Mouse (Mus musculus): ENCODE results near the gene Cyp2u1. TPM values are rescaled to one million over a fixed set of nuclear protein-coding genes. Genes with fewer than 3 reads are reported as not detected.

Gene Cyp2u1
- polyA plus RNA-seq, 1 experiment from 2014 or later: 2.3 TPM

DNA sequence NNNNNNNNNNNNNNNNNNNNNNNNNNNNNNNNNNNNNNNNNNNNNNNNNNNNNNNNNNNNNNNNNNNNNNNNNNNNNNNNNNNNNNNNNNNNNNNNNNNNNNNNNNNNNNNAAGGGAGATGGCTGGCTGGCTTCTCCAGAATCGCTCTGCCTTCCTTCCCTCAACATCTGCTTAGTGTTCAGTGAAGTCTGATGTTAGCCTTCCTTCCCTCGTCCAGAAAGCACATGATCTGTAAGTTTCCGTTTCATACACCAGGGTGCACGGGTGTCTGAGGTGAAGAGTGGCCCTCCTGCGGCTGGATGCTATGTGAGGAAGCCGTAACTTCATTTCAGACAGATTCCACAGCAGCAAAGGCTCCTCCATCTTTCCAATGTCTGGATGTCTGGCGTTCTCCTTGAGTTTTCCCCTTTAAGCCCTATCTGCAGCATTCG, 32.1 kb upstream of the Cyp2u1 start:
- no peaks in the 10 kb centered on the region for H3K27me3 ChIP-seq
- no peaks in the 10 kb centered on the region for H3K9me3 ChIP-seq
- no peak overlapping the region for H3K9ac ChIP-seq
- no peak overlapping the region for H3K4me3 ChIP-seq
- H3K36me3 ChIP-seq: no peaks in the 10 kb centered on the region
- ATAC-seq (ENCODE audit: insufficient number of reproducible peaks, insufficient read depth, low FRiP score, low TSS enrichment): no peak
- peaks cover 21% of the 10 kb centered on the region for H3K4me1 ChIP-seq
- no peak overlapping the region for H3K27ac ChIP-seq
- H3K4me2 ChIP-seq (replicated peaks): peak overlapping the region; percentile 40
- WGBS: 51% methylated on average over 8 of the region's 8 CpGs

DNA sequence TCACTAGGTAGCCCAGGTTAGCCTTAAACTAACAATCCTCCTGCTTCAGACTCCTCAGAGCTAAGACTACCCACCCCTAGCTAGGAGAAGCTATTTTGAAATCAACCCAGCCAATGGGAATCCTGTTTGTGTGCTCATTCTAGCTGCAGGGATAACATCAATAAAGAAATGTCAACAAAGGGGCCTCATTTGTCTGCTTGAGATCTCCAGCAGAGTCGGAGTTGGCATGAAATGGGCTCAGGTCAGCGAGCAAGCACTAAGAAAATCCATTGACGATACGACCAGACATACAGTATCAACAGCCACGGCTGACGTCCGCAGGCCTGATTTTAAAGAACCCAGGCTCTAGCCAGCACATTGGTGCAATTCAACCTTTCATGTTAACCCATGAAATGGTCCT, 24.2 kb upstream of the Cyp2u1 start:
- no peak overlapping the region for H3K9ac ChIP-seq
- H3K9me3 ChIP-seq: no peaks in the 10 kb centered on the region
- H3K36me3 ChIP-seq: no peaks in the 10 kb centered on the region
- H3K4me1 ChIP-seq: no peaks in the 10 kb centered on the region
- no peak overlapping the region for H3K4me3 ChIP-seq
- no peak overlapping the region for H3K27ac ChIP-seq
- no peak overlapping the region for H3K4me2 ChIP-seq (replicated peaks)
- no peak for ATAC-seq (ENCODE audit: insufficient number of reproducible peaks, insufficient read depth, low FRiP score, low TSS enrichment)
- WGBS: 78% methylated on average over 7 of the region's 7 CpGs
- no peaks in the 10 kb centered on the region for H3K27me3 ChIP-seq

DNA sequence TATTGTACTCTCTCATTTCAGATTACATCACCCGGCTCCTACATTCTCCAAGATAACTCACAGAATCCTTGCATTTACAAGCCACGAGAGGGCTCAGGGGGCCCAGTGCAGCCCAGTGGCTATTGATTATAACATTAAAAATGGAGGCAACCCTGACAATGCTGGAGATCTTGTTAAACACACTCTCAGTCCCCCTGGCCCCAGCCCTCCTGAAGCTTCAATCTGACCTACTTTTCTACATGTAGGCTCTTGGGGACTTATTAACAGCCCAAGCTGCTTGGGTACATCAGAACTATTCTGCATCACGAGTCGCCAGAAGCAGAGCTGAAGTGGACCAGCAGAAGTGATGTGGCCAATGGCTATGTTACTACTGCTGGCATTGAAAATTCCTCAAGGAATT, 23.6 kb upstream of the Cyp2u1 start:
- H3K9me3 ChIP-seq: no peaks in the 10 kb centered on the region
- no peaks in the 10 kb centered on the region for H3K27me3 ChIP-seq
- H3K4me1 ChIP-seq: no peaks in the 10 kb centered on the region
- H3K4me2 ChIP-seq (replicated peaks): no peak overlapping the region
- H3K27ac ChIP-seq: no peak overlapping the region
- H3K36me3 ChIP-seq: no peaks in the 10 kb centered on the region
- ATAC-seq (ENCODE audit: insufficient number of reproducible peaks, insufficient read depth, low FRiP score, low TSS enrichment): no peak
- no peak overlapping the region for H3K9ac ChIP-seq
- WGBS: 82% methylated on average over 4 of the region's 4 CpGs
- H3K4me3 ChIP-seq: no peak overlapping the region

DNA sequence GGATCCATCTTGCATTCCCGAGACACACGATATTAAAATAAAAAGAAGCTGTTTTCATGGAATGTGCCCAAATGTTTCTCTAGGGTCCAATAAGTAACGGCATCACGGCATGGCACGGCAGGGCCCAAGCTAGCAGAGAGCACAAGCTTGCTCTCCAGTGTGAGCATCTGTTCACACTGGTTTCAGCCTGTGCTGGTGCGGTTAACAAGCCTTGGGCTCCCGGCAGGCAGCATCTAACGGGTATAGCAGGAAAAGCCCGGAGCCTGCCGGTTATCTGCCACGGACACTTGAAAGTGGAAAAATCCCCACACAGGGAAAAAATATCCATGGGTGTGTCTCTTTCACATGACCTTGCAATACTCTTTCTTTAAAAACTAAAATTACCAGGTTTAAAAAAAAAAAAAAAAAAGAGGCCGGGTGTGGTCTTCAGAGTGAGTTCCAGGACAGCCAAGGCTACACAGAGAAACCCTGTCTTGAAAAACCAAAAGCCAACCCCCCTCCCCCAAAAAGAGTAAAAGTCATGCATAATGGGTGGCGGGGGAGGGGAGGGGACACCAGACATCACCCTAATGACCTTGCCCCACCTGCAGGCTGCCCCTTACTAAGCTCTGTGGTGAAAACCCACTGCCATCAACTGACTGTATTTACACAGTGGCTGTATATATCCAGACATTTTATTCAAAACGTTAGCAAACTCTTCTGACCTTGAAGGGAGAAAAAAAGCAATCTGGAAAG, 19.2 kb upstream of the Cyp2u1 start:
- ATAC-seq (ENCODE audit: insufficient number of reproducible peaks, insufficient read depth, low FRiP score, low TSS enrichment): no peak
- H3K4me2 ChIP-seq (replicated peaks): no peak overlapping the region
- H3K9ac ChIP-seq: no peak overlapping the region
- WGBS: 70% methylated on average over 14 of the region's 14 CpGs
- no peaks in the 10 kb centered on the region for H3K9me3 ChIP-seq
- H3K27ac ChIP-seq: no peak overlapping the region
- no peak overlapping the region for H3K4me3 ChIP-seq
- peaks cover 6% of the 10 kb centered on the region; the same call in 1 of the 2 replicates for H3K4me1 ChIP-seq
- no peaks in the 10 kb centered on the region for H3K27me3 ChIP-seq
- H3K36me3 ChIP-seq: no peaks in the 10 kb centered on the region

DNA sequence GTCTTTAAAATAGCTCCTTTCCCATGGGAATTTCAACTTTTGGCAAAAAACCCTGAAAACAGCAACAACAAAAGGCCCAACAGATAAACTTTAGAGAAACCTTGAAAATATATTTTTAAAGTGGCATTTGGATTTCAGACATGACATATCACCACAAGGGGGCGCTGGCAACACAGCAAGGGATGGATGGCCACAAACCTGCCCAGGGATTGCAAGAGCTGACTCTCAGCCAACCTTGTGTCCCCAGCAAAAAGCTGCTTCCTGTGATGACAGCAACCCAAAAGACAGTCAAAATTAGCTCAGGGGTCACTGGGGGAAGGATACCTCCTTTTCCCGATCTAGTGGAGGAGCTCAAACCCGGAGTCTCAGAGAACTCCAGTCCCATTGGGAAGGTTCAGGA, 17.2 kb upstream of the Cyp2u1 start:
- H3K27ac ChIP-seq: no peak overlapping the region
- H3K36me3 ChIP-seq: no peaks in the 10 kb centered on the region
- no peak for ATAC-seq (ENCODE audit: insufficient number of reproducible peaks, insufficient read depth, low FRiP score, low TSS enrichment)
- no peak overlapping the region for H3K4me3 ChIP-seq
- peaks cover 6% of the 10 kb centered on the region; the same call in 1 of the 2 replicates for H3K4me1 ChIP-seq
- H3K4me2 ChIP-seq (replicated peaks): no peak overlapping the region
- H3K9me3 ChIP-seq: no peaks in the 10 kb centered on the region
- H3K27me3 ChIP-seq: no peaks in the 10 kb centered on the region
- no peak overlapping the region for H3K9ac ChIP-seq
- WGBS: 3% methylated on average over 3 of the region's 3 CpGs

DNA sequence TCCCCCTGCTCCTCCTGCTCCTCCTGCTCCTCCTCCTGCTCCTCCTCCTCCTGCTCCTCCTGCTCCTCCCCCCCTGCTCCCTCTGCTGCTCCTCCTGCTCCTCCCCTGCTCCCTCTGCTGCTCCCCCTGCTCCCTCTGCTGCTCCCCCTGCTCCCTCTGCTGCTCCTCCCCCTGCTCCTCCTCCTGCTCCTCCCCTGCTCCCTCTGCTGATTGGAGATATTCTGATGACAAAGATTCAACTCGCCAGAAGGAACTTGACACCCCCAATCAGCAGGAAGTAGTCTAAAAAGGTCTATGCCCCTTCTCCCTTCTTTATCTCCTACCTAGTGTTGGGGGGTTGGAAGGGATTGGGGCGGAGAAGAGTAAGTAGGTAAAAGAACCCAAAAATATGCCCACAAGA, 15.2 kb upstream of the Cyp2u1 start:
- no peak overlapping the region for H3K4me3 ChIP-seq
- H3K4me1 ChIP-seq: peaks cover 6% of the 10 kb centered on the region; the same call in 1 of the 2 replicates
- H3K9me3 ChIP-seq: no peaks in the 10 kb centered on the region
- H3K4me2 ChIP-seq (replicated peaks): no peak overlapping the region
- 56% methylated on average over 2 of the region's 2 CpGs for WGBS
- ATAC-seq (ENCODE audit: insufficient number of reproducible peaks, insufficient read depth, low FRiP score, low TSS enrichment): no peak
- H3K9ac ChIP-seq: no peak overlapping the region
- no peaks in the 10 kb centered on the region for H3K27me3 ChIP-seq
- H3K36me3 ChIP-seq: no peaks in the 10 kb centered on the region
- no peak overlapping the region for H3K27ac ChIP-seq

DNA sequence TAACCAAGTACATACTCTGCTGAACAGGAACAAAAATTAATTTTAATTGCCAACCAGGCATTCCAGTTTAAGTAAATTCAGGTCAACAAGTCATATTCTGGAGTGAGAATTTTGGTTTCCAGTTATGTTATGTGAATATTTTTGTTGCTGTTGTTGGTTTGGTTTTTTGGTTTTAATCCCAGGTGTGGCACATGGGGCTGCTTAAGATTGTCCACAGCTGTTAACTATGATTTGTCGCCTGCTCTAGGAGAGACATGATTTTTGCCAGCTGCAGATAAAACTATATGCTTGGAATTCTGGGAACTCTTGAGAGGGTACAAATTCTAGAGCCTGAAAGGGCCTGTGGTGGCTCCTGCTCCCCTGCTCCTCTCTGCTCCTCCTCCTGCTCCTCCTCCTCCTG, 14.1 kb upstream of the Cyp2u1 start:
- WGBS: 72% methylated on average over 1 of the region's 1 CpGs
- Histone ChIP-seq H3K4me3 (no peak overlapping the region), H3K9ac (no peak overlapping the region), H3K36me3 (no peaks in the 10 kb centered on the region), H3K4me1 (peaks cover 6% of the 10 kb centered on the region; the same call in 1 of the 2 replicates), H3K27me3 (no peaks in the 10 kb centered on the region), H3K9me3 (no peaks in the 10 kb centered on the region), H3K27ac (no peak overlapping the region), H3K4me2 (replicated peaks) (no peak overlapping the region)
- no peak for ATAC-seq (ENCODE audit: insufficient number of reproducible peaks, insufficient read depth, low FRiP score, low TSS enrichment)

DNA sequence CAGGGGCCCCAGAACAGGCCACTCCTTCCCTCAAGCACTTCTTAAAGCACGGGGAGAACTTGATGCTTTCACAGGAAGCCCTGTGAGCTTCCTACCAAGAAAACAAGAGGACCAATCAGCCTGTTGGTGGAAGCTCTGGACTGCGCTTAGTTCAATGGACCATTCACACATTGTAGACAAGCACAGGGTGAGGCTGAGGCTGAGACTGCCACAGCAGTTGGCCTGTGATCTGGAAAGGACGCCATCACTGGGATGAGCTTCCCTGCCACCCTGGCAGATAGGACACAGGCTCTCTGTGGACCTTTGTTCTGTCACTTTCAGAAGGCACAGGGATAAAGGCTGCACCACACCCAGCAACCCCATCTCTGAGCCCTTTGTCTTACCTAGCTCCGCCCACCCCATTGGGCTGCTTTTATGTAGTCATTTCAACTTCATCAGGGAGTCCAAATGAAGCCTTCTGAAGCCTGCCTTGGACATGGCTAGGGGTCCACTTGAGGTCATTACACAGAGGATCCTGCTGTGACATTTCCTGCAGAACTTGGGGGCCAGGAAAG, 13.0 kb upstream of the Cyp2u1 start:
- Histone ChIP-seq H3K4me3 (no peak overlapping the region), H3K36me3 (no peaks in the 10 kb centered on the region), H3K9ac (no peak overlapping the region), H3K27ac (no peak overlapping the region), H3K4me1 (peaks cover 6% of the 10 kb centered on the region; the same call in 1 of the 2 replicates), H3K4me2 (replicated peaks) (no peak overlapping the region), H3K27me3 (no peaks in the 10 kb centered on the region), H3K9me3 (no peaks in the 10 kb centered on the region)
- no peak for ATAC-seq (ENCODE audit: insufficient number of reproducible peaks, insufficient read depth, low FRiP score, low TSS enrichment)
- 56% methylated on average over 4 of the region's 4 CpGs for WGBS

DNA sequence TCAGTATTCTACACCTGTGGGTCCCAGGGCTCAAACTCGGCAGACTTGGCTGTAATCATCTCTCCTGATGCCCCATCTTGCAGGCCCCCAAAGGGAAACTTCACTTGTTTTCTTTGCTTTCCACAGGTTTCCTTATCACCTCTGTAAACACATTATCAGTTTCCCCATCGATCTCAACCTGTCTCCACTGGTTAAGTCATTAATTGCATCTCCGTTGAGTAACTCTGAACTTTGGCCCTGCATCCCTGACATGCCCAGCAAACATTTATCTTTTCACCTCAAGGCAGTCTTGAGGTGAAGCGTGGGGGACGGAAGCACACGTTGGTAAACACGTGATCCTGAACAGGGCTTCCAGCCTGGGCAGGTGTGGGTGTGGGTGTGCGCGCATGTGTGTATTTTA, 9.3 kb upstream of the Cyp2u1 start:
- no peaks in the 10 kb centered on the region for H3K27me3 ChIP-seq
- no peaks in the 10 kb centered on the region for H3K36me3 ChIP-seq
- no peak overlapping the region for H3K4me2 ChIP-seq (replicated peaks)
- H3K4me1 ChIP-seq: no peaks in the 10 kb centered on the region
- no peak overlapping the region for H3K9ac ChIP-seq
- H3K9me3 ChIP-seq: peaks cover 7% of the 10 kb centered on the region
- no peak overlapping the region for H3K27ac ChIP-seq
- ATAC-seq (ENCODE audit: insufficient number of reproducible peaks, insufficient read depth, low FRiP score, low TSS enrichment): no peak
- H3K4me3 ChIP-seq: no peak overlapping the region
- WGBS: 84% methylated on average over 9 of the region's 9 CpGs

DNA sequence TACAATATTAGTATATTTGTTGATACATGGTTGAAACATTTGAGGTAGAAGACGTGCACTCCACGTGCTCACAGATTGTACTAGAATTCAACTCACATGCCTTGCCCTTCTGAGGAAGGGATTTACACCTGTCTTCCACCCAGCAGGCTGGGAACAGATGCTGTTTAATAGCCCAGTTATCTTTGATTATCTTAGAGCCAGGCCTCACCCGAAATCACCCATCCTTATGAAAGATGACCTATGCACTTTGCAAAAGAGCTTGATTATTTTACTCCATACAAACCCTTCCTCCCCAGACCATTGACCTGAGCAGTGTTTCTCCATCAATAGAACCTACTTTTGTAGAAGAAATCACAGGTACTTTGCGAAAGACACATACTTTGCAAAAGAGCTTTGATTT, 7.5 kb upstream of the Cyp2u1 start:
- Histone ChIP-seq H3K9ac (no peak overlapping the region), H3K4me1 (no peaks in the 10 kb centered on the region), H3K36me3 (no peaks in the 10 kb centered on the region), H3K4me3 (no peak overlapping the region), H3K27me3 (no peaks in the 10 kb centered on the region), H3K27ac (no peak overlapping the region), H3K4me2 (replicated peaks) (no peak overlapping the region), H3K9me3 (peaks cover 7% of the 10 kb centered on the region)
- 86% methylated on average over 4 of the region's 4 CpGs for WGBS
- no peak for ATAC-seq (ENCODE audit: insufficient number of reproducible peaks, insufficient read depth, low FRiP score, low TSS enrichment)

DNA sequence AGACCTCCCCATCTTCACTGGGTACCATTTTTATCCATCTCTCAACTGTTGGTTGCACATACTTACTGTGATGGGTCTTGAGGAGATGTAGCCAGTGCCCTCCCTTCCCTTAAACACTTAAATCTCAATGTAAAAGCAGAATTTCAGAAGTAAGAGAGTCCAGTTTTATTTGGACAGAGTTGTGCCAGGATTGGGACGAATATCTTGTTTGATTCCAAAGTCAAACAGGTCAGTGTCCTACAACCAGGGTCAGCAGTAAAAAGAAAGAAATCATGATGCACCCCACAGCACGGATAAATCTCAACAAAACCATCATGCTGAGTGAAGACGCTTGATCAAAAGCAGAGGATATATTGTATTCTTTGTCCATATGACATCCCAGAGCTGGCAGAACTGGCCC, 4.8 kb upstream of the Cyp2u1 start:
- 85% methylated on average over 3 of the region's 3 CpGs for WGBS
- Histone ChIP-seq H3K36me3 (no peaks in the 10 kb centered on the region), H3K9me3 (peaks cover 7% of the 10 kb centered on the region), H3K4me1 (no peaks in the 10 kb centered on the region), H3K27me3 (no peaks in the 10 kb centered on the region), H3K4me2 (replicated peaks) (no peak overlapping the region), H3K27ac (no peak overlapping the region), H3K4me3 (no peak overlapping the region), H3K9ac (no peak overlapping the region)
- no peak for ATAC-seq (ENCODE audit: insufficient number of reproducible peaks, insufficient read depth, low FRiP score, low TSS enrichment)

DNA sequence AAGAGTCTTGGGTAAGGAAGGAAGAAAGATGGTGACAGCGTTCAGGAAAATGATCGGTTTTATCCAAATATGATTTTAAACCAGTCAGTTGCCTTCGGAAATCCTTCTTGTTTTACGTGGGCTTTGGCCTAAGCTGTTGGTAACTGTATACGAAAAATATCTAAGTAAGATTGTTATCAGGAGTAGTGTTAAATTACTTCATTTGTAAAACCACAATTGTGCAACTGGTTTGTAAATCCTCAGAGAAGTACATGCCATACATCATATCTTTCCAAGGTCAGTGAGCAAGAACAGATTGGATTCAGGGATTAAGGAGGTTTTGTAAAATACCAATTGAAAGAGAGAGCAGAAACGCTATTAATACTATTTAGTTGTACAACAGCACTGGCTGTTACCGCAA, 3.2 kb upstream of the Cyp2u1 start:
- no peak overlapping the region for H3K9ac ChIP-seq
- H3K27me3 ChIP-seq: no peaks in the 10 kb centered on the region
- H3K27ac ChIP-seq: no peak overlapping the region
- peaks cover 7% of the 10 kb centered on the region for H3K9me3 ChIP-seq
- no peak overlapping the region for H3K4me3 ChIP-seq
- H3K4me1 ChIP-seq: no peaks in the 10 kb centered on the region
- 81% methylated on average over 7 of the region's 7 CpGs for WGBS
- no peaks in the 10 kb centered on the region for H3K36me3 ChIP-seq
- no peak overlapping the region for H3K4me2 ChIP-seq (replicated peaks)
- no peak for ATAC-seq (ENCODE audit: insufficient number of reproducible peaks, insufficient read depth, low FRiP score, low TSS enrichment)

Data from embryonic facial prominence, embryonic 12.5 days (tissue).